Mouse (Mus musculus) T-helper 1 cell (primary cell): ENCODE measurements around the gene Snx15.

ENCODE experiments used
- in situ Hi-C: fragments of 300-600 bp; cut with MboI, MseI; formaldehyde crosslinking; loops from one replicate; pipeline ENCODE4 v1.15.1; 2025; ENCODE audit warnings: high pct_unique_total_duplicates

Snx15 gene

GRCm38 (mm10) chr19:6127760-6128341, at the start of gene Snx15:
Snx15 (minus strand) TSS chr19:6128304.
- in situ Hi-C loops: loop anchor here (5.0 kb wide), 1 partner anchor 166 kb away; the partner anchor contains the start of gene Pola2

DNA sequence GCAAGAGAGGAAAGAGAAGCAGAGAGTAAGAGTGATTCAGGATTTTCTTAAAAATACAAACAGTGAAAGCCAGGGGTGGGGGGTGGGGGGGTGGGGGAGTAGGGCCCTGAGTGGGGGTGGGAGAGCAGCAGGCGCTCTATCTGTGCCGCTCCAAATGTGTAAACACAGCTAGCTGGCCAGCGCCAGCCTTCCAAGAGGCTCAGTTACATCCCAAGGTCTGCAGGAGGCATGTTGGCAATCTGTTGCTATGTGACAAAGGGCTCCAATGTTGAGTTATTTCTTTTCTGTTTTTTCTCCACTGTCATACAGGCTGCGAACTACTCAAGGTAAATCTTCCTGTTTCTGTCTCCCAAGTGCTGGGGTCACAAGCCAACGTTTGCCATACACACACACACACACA, 46.7 kb upstream of the Snx15 start:
- in situ Hi-C loops: loop anchor here (5.0 to 25.0 kb wide), 2 partner anchors 508 to 638 kb away; no protein-coding TSS in a partner anchor

DNA sequence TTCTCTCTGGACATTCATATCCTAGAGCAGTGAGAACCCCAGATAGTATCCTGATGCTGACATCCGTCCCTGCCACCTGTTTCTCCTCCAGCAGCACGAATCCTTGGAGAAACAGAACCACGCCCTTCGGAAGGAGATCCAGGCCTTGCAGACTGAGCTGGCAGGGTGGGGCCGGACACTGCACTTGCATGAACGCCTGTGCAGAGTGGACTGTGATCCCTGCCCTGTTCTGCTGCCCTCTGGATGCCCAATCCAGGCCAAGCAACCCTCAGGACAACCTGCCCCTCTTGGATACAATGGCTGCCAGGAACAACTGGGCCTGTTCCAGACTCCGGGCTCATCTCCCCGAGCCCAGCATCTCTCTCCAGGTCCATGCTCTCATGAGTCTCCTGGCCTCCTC, 43.1 kb upstream of the Snx15 start:
- in situ Hi-C loops: loop anchor here (25.0 kb wide), 1 partner anchor 641 kb away; no protein-coding TSS in a partner anchor

DNA sequence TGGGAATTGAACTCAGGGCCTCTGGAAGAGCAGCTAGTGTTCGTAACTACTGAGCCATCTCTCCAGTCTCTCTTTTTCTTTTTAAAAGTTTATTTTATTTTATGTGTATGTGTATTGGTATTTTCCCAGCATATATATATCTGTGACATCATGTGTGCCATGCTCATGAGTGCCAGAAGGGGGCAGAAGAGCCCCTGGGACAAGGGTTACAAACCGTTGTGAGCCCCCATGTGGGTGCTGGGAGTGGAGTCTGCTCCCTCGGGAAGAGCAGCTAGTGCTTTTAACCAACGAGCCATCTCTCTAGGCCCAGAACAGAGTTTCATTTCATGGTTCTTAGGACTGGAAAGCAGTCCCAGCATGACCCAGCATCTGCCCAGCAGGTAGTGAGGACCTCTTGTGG, 38.6 kb upstream of the Snx15 start:
- in situ Hi-C loops: loop anchor here (25.0 kb wide), 1 partner anchor 646 kb away; no protein-coding TSS in a partner anchor

- in situ Hi-C loops: loop anchor here (25.0 kb wide), 1 partner anchor 648 kb away; no protein-coding TSS in a partner anchor
Observed at GRCm38 (mm10) chr19:6163872-6164547, 35.9 kb upstream of the Snx15 start.

- in situ Hi-C loops: loop anchor here (25.0 kb wide), 1 partner anchor 655 kb away; no protein-coding TSS in a partner anchor
Observed at GRCm38 (mm10) chr19:6157220-6157619, 29.1 kb upstream of the Snx15 start.

- in situ Hi-C loops: loop anchor here (25.0 kb wide), 1 partner anchor 656 kb away; no protein-coding TSS in a partner anchor
Observed at GRCm38 (mm10) chr19:6156372-6156771, 28.3 kb upstream of the Snx15 start.

DNA sequence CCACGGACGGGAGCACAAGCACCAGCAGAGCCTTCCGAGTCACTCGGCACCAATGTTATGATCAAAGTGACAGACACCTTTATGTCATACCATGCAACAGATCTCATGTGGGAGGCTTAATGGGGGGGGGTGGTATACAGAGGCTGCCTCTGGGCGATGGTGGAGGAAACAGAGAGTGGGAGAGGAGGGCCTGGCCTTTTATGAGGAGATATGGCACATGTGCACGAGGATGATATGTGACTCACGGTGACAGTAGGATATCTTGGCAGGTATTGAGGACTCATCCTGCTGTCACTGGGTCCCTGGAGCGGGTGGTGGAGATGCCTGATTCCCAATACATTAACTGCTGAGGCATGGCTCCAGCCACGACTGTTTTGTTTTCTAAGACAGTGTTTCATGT, 27.1 kb upstream of the Snx15 start:
- in situ Hi-C loops: loop anchor here (25.0 kb wide), 1 partner anchor 657 kb away; no protein-coding TSS in a partner anchor

DNA sequence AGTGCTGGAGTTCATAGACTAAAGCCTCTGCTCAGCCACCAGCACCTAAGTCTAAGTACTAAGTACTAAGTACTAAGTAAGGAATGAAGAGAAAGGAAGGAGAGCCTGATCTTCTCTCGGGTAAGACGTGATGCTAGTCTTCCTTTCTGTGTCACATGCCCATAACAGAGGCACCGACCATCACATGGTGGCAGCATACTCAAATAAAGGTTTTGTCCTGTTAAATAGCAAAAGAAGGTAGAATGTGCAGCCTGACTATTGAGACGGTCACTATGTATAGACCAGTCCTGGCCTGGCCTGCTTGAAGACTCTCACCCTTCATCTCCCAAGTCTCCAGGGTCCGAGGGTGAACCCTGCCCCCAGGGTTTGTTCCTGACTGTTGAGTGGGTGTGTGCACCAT, 16.7 kb upstream of the Snx15 start:
- in situ Hi-C loops: no loop called here

GRCm38 (mm10) chr19:6141394-6141749, 13.3 kb upstream of the Snx15 start, which contains the start of gene Arl2:
Arl2 (minus strand) TSS chr19:6141548.
- in situ Hi-C loops: no loop called here

GRCm38 (mm10) chr19:6140678-6141393, 12.7 kb upstream of the Snx15 start, which contains the start of gene Batf2:
Batf2 (plus strand) TSS chr19:6140983.
- in situ Hi-C loops: no loop called here

DNA sequence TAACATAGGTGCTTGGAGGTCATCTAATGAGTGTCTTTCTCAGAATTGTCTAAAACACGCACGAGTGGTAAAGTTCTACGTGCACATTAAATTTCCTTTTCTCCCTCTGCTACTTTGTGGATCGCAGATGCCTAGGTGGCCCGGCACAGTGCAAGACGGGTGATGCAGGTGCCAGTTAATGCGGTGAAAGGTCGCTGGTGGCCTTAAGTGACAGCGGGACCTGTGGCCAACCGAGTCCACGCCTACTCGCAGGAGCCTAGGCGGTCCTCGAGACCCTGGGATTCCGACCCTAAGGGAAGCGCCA, 12.2 kb upstream of the Snx15 start:
- in situ Hi-C loops: no loop called here

GRCm38 (mm10) chr19:6139701-6140100, 11.6 kb upstream of the Snx15 start:
- in situ Hi-C loops: no loop called here

DNA sequence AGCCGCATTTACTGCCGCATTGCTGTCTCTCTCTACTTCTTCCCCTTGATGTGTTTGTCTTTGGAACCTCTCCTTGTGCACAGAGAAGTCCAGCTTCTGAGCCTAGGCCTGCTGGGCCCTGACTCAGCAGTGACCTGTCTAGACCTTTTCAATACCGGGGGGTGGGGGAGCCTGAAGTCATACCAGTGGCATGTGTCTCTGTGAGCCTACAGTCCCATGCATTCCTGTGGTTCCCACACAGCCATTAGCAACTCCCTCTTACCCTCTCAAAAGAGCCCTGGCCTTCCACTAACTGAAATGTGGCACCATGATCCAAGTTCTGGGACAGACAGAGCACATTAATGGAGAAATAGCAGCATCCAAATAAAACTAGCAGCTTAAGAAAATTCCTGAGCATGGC, 8.3 kb upstream of the Snx15 start:
- in situ Hi-C loops: no loop called here

- in situ Hi-C loops: loop anchor here (5.0 kb wide), 1 partner anchor 96 kb away; no protein-coding TSS in a partner anchor
Observed at GRCm38 (mm10) chr19:6133197-6133596, 5.1 kb upstream of the Snx15 start.

DNA sequence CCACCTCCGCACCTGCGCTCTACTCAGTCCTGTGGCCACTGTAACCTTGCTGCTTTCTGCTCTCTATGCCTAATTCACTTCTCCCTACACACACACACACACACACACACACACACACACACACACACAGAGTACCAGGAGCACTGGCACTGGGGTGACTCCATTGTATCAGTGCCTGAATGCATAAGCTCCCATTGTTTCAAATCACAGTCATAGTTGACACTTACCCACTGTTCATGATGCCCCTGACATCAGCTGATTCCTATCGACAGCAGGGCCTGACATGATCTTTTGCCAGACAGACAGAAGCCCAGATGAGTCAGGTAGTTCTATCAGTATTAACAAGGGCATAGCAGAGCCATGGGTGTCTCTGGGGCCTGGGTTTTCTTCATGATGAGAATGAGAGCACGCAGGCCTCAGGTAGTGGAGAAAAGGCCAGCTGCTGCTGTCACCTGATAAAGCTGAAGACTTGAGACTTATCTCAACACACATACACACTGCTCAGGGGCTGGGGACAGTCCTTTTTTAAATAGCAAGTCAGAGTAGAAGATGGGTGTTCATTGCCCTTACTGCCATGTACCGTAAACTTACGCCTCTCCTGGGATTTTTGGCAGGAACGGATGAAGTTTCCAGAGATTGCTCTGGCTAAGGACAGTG, 4.2 kb upstream of the Snx15 start:
- in situ Hi-C loops: loop anchor here (5.0 kb wide), 1 partner anchor 95 kb away; no protein-coding TSS in a partner anchor

DNA sequence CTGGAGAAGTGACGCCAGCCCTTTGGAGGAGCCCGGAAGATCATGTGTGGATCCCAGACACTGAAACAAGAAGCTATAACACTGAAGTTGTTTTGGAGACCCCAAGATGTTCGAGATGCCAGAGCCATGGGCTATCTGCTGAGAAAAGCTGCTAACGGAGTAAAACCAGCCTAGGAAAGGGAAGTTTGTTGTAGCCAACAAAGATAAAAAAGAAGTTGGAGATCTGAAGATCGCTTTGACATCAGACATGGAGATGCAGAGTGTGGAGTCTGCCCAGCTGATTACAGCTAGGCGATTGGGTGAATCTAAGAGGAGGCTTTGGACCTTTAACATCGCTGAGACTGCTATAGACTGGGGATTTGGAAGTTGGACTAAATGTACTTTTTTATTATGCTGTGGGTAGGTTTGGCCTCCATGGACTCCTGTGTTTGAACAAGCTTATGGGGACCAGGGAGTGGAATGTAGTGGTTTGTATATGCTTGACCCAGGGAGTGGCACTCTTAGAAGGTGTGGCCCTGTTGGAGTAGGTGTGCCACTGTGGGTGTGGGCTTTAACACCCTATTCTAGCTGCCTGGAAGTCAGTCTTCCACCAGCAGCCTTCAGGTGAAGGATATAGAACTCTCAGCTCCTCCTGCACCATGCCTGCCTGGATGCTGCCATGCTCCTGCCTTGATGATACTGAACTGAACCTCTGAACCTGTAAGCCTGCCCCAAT, 2.5 kb upstream of the Snx15 start:
- in situ Hi-C loops: loop anchor here (5.0 kb wide), 1 partner anchor 93 kb away; no protein-coding TSS in a partner anchor

- in situ Hi-C loops: loop anchor here (5.0 kb wide), 1 partner anchor 165 kb away; the partner anchor contains the start of gene Pola2
Observed at GRCm38 (mm10) chr19:6126789-6127580, 1.1 kb downstream of the Snx15 start.

GRCm38 (mm10) chr19:6126289-6126688, 1.8 kb downstream of the Snx15 start:
- in situ Hi-C loops: loop anchor here (5.0 kb wide), 1 partner anchor 164 kb away; the partner anchor contains the start of gene Pola2

GRCm38 (mm10) chr19:6124898-6125297, 3.2 kb downstream of the Snx15 start:
- in situ Hi-C loops: loop anchor here (5.0 kb wide), 1 partner anchor 163 kb away; the partner anchor contains the start of gene Pola2
